Mouse (Mus musculus): ENCODE measurements around the gene Nectin4.

The Nectin4 gene

DNA sequence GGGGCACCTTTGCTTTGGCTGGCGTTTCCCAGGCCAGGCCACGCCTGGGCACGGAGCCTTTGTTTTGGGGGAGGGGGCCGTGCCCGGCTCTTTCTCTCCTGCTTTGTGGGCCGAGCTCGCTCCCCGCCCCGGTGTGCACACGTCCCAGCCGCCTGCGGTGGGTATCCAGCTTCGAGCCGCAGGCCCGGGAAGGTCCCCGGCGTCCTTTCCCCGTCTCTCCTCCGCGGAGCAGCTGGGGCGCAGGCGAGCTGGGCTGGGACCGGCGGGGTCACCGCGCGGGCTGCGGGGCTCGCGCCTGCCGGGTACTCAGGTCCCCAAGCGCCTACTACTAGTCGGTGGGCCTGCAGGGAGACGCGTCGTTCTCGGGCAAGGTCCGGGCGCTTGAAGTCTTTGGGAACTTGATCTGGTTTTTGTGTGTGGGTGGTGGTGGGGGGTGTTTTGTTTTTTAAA, 41.6 kb downstream of the Nectin4 start:
- DNase-seq (ENCODE audit: low spot score in 2 of 2), result no peak

DNA sequence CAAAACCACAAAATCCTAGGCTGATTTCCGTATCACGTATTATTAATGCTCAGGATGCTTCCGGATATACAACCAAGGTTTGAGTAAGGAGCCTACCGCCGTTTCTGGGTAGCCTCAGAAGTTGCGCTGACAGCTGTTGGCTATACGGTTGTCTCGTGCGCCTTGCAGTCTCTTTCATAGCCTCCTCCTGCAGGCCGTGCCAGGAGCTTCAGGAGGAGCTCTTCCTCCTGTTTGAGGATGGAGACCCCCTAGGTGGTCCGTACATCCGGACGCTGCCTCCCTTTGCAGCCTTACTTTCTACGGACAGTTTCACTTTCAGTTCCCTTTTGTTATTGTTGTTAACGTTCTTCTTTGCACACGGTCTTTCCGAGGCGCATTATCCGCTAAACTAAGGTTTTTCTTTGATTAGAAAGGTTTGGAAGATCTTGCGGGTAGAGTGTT, 42.1 kb downstream of the Nectin4 start:
- DNase-seq (ENCODE audit: low spot score in 2 of 2), result peak; percentile 39 to 48

DNA sequence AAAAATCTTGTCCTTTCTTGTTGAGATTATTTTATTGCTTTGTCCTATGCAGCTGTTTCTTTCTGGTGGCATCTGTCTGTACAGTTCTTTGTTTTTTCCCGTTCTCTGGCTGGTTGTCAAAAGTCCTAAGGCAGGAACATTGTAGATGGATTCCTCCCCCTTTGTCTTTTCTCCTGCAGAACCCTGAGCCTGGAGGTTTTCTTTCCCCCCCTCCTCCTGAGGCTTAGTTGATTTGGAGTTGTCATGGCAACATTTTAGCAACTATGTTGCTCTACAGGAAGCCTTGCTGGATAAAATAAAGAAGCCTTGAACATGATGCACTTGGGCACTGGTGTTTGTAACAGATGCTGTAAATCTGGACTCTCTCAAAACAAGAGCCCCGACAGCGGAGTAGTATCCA, 42.5 kb downstream of the Nectin4 start:
- DNase-seq (ENCODE audit: low spot score in 2 of 2), result peak; percentile 26 to 39

DNA sequence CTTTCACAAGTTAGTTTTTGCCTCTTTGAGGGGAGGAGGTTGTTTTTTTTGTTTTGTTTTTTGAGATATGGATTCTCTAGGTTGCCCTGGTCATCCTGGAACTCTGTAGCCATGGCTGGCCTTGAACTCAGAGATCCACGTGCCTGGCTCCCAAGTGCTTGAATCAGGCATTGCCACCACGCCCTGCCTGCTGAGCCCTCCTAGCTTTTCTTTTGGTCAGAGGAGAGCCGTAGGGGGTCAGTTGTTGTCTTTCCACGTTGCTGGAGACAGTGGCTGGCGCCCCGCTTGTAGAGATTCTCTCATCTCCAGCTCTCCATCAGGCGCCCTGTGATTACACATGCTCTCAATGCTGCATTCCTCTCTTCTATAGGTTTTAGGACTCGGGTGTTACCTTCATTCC, 43.7 kb downstream of the Nectin4 start:
- no peak for DNase-seq (ENCODE audit: low spot score in 2 of 2)

DNA sequence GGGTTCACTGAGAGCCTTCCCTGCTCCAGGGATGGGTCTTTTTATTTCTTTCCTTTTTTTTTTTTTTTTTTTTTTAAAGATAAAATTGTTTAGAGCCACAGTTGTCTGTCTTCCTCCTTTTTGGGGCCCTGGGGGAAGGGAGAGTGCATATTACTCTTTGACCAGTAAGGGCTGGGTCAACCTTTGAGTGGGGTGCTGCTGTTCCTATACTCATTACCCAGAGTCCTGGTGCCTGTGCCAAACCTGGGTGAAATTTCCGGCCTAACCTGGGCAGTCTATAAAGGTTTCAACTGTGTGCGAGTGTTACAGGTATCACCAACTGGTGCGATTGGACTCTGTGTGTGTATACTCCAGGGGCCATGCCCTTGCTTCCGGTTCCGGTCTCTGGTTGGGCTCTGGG, 48.8 kb downstream of the Nectin4 start, which contains the start of gene Tstd1:
TSS of gene Tstd1 (plus strand) at position 213 of the 400 bp plus-strand sequence.
- no peak for DNase-seq (ENCODE audit: low spot score in 2 of 2)

DNA sequence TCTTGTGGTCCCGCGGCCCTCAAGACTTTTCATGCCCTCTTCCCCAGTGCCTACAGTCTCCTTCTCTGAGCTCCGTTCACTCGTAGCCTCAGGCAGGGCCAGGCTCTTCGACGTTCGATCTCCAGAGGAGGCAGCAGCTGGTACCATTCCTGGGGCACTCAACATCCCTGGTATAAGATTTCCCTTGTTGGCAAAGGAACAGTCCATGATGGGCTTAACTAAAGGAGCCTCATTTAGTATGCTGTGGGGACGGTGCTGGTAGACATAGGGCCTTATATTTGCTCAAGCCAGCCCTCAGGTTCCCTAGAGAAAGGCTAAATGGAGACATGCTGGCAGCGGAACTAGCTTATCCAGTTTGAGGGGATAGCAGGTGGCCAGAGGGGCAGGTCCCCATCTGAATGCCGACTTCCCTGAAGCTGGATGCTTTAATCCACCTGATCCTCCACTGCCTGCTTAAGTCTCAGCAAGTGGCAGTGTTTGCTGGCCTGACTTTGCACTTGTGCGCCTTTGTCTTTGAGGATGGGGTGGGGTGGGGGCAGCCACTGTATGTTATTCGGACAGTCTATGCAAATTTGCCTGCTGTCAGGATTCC, 49.5 kb downstream of the Nectin4 start:
- no peak for DNase-seq (ENCODE audit: low spot score in 2 of 2)

DNA sequence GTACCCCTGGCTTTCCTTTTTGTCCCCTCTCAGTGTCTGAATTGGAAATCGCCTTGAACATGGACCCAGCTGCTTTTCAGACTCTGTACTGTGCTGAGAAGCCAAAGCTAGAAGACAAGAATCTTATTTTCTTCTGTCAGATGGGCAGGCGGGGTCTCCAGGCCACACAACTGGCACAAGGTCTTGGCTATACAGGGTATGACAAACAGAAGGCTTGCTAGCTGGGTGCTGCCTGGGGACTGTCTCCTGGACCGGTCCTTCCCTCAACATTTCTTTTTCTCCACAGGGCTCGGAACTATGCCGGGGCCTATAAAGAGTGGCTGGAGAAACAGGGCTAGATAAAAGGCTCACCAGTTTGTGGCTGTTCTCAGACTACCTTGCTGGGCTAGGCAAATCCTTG, 50.0 kb downstream of the Nectin4 start:
- no peak for DNase-seq (ENCODE audit: low spot score in 2 of 2)

DNA sequence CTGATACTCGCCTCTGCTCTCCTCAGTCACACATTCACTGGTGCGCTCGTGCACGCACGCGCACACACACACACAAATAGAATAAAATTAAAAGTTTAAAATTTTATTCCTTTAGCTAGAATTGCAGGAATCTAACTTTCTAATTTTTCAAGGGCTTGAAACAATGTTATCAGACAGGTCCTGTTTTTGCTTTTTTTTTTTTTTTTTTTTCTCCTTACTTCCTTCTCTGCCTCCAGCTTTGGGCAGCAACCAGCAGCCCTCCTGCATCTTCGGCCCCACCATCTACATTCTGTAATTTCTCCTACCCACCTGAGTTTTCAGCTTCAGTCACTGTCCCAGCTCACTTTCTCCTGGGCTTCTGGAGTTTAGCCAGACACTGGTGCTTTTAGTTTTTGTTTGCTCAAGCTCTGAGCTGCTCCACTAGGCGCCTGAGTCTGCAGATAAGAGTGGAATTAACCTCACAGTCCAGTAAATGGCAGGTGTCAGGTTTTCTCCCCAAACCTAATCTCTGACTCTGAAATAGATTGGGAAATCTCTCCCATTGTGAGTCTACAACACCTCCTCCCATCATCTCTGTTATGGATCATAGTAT, 52.7 kb downstream of the Nectin4 start:
- DNase-seq (ENCODE audit: low spot score in 2 of 2), result no peak

DNA sequence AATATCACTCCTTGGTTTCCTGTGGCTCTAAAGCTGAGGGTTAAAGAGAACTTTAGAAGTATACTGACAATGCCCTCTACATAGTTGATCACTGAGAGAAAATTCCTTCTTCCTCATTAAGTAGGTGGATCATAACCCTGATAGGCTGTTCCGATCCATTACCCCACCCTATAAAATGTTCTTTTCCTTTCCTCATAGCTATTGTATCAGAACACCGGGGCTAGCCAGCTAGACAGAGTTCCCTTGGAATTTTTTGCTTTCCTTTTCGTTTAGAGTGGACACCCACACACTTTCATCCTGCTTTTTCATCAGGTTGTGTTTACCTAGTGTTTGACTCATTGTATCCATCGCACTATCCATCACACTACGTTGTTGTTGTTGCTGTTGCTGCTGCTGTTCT, 54.7 kb downstream of the Nectin4 start:
- no peak for DNase-seq (ENCODE audit: low spot score in 2 of 2)

DNA sequence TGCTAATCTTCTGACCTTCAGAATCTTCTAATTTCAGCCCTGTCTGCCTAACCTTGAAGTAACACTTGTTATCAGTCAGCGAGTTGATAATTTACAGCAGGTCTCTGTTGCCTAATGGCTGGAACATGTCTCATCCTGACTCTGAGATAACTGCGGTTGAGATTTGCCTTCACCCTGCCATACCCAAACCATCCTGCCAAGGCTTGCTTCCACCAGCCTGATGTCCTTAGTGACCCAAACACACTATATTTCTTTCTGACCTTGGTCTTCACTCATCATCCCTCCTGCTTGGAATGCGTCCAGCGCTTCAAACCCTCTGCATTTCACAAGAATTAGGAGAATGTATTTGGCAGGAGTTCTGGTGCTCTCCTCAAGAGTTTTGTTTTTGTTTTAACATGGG, 55.2 kb downstream of the Nectin4 start:
- DNase-seq (ENCODE audit: low spot score in 2 of 2), result peak in 1 of 2 experiments; percentile 31

DNA sequence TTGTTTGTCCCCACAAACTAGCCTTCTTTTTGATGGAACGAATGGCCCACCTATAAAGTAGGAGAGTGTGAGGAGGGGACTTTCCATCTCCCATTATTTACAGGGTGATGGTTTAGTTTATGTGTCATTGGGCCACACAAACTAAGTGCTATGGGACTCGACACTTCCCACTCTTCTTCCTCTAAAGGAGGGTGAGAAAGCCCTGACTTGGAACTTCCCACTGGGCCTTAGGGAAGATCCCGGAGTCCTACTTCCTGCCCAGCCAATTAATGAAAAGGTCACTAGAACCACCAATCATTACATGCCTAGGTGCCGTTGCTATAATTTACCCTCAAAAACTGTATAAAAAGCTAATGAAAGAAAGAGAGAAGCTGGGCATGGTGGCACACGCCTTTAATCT, 62.3 kb downstream of the Nectin4 start:
- no peak for DNase-seq (ENCODE audit: low spot score in 2 of 2)

DNA sequence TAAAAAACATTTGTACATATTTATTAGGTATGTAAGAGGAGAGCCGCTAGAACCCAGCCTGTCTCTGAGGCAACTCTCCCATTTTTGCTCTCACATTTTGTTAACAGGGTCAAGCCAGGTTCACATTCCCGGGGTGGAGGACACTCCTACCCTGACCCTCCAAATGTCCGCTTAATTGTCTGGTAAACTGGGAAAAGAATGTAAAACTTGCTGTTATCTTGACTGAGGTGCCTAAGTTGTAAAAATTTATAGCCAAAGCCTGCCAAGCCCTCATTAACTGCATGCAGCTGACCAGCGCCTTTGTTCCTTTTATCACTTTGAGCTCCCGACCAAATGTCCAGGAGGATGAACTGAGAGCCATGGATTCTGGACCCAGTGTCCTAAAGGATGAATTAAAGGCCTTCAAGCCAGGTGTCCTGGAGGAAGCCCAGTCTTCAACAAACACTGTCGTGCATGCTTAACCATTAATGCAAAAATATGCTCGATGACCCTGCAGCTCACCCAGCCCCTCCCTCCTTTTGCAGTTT, 65.5 kb downstream of the Nectin4 start:
- no peak for DNase-seq (ENCODE audit: low spot score in 2 of 2)

DNA sequence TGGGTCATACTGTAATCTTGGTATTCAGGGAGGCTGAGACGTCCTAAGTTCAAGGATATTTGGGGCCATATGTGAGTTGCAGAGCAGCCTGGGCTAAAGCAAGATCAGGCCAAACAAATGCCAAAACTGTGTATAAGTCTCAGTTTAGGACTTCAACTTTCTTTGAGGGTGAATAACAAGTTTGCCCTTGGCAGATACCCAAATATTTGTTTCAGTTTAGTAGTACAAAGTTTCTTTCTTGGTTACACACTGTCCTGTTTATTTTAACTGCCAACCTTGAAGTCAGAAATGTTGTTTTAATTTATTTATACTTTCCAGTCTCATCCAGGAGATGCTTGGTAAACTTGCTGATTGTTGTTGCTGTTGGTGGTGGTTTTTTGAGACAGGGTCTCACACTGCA, 66.1 kb downstream of the Nectin4 start:
- DNase-seq (ENCODE audit: low spot score in 2 of 2), result no peak

DNA sequence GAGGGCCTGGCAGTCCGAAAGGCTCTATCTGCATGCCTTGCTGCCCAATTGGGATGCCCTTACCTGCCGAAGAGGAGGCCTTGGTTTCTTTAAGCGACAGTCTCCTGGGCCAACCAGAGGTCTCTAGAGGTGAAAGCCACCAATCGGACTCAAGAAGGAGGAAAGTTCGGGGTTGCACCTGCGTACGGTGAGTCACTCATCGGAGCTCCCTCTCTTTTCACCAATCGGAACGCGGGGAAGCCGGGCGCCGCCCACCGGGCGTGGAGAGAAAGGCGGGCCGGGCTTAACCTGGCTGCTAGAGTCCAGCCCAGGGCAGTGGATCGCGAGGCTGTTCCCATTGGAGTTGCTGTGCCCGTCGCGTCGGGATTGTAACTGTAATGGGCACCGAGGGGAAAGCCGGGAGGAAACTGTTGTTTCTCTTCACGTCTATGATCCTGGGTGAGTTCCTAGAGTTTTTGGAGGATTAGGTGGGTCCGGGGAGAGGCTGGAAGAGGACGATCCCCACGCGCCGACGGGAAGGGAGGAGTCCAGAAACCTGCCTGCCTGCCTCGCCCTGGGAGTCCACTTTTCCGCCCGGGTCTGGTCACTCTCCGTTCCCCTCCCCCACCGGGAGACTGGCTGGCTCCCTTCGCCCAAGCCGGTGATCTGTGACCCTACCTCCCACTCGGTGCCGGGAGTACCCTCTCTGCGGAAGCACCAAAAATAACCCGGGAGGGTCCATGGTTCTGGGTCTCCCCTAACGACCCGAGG, 67.5 kb downstream of the Nectin4 start, which contains the start of gene F11r:
TSS of gene F11r (plus strand) at position 272 of the 750 bp plus-strand sequence.
- peak; percentile 82 to 87 for DNase-seq (ENCODE audit: low spot score in 2 of 2)
